Mouse (Mus musculus) thymus, adult 2 months (tissue): Measurements from ENCODE around the gene H2-T24. TPM values are rescaled to one million over a fixed set of nuclear protein-coding genes. Genes with fewer than 3 reads are reported as not detected.
"Not testable (repeated sequence)": the region's sequence is repeated elsewhere in the genome, so short reads cannot be mapped to it uniquely, and the experiment has no call there.

Source experiments
- DNase-seq: peaks from one replicate; pipeline ENCODE4 v3.0.0; 2021
- H3K27ac ChIP-seq: fragments of 200-500 bp; 2 replicates; pipeline ENCODE4 v1.5.1; 2012; ENCODE audit warnings: low read length, control low read depth; ENCODE audit not compliant: control insufficient read depth, insufficient read depth
- H3K27me3 ChIP-seq: fragments of 200-500 bp; 2 replicates; pipeline ENCODE4 v1.6.1; 2012; ENCODE audit warnings: mild to moderate bottlenecking, low read length, moderate library complexity, mixed read lengths; ENCODE audit not compliant: control insufficient read depth, insufficient read depth
- H3K36me3 ChIP-seq: fragments of 200-500 bp; 2 replicates; pipeline ENCODE4 v1.6.1; 2012; ENCODE audit warnings: mild to moderate bottlenecking, low read length, moderate library complexity; ENCODE audit not compliant: control insufficient read depth, insufficient read depth
- H3K4me1 ChIP-seq: fragments of 200-500 bp; replicated peaks from 2 replicates; pipeline ENCODE4 v1.6.1; 2012; ENCODE audit warnings: low read length; ENCODE audit not compliant: control insufficient read depth, insufficient read depth
- H3K4me3 ChIP-seq: fragments of 200-500 bp; 2 replicates; pipeline ENCODE4 v1.5.1; 2012; ENCODE audit warnings: mild to moderate bottlenecking, low read length, control low read depth, moderate library complexity; ENCODE audit not compliant: control insufficient read depth, insufficient read depth
- CTCF ChIP-seq: fragments of 200-500 bp; IDR thresholded peaks from 2 replicates; pipeline ENCODE4 v1.5.1; 2012; ENCODE audit warnings: mild to moderate bottlenecking, control low read depth, low read length, moderate library complexity, borderline replicate concordance; ENCODE audit not compliant: control insufficient read depth, poor library complexity, insufficient read depth; ENCODE audit errors: extremely low read depth
- POLR2A ChIP-seq: fragments of 200-500 bp; IDR thresholded peaks from 2 replicates; pipeline ENCODE4 v1.6.1; 2012; ENCODE audit warnings: mild to moderate bottlenecking, low read length, control low read depth, moderate library complexity; ENCODE audit not compliant: control insufficient read depth, poor library complexity, insufficient read depth; ENCODE audit errors: extremely low read depth
- WGBS: fragments of 180-500 bp; shearing (Covaris S2); methylation state at CpG from one replicate; pipeline ENCODE4 v1.1.7; 2018; 5-methylcytosine and 5-hydroxymethylcytosine counted together
- polyA plus RNA-seq: library from polyadenylated mRNA; depleted of rRNA; stranded (reverse); fragments of >200 nt; gene quantifications from 2 replicates; pipeline ENCODE4 v1.2.3, GENCODE M21; 2012

The H2-T24 gene
- polyA plus RNA-seq, 1 experiment, result 20.4 TPM

DNA sequence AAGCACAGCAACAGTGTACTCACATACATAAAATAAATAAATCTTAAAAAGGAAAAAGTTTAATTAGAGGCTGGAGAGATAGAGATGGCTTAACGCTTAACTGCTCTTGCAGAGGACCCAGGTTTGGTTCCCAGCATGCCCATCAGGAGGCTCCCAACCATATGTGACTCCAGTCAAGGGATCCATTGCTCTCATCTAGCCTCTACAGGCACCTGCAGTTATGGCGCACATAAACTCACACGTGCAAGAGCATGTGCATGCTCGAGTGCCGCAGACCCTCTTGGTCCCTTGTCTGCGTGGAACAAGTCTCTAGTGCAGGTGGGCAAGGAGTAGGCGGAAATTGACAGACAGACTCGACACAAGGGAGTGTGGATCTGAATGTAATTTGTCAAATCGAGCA is 1.7 kb upstream of the H2-T24 start:
- Histone ChIP-seq H3K4me1 (peaks cover 27% of the 10 kb centered on the region), H3K27ac (no peak overlapping the region)
- DNase-seq, result no peak

DNA sequence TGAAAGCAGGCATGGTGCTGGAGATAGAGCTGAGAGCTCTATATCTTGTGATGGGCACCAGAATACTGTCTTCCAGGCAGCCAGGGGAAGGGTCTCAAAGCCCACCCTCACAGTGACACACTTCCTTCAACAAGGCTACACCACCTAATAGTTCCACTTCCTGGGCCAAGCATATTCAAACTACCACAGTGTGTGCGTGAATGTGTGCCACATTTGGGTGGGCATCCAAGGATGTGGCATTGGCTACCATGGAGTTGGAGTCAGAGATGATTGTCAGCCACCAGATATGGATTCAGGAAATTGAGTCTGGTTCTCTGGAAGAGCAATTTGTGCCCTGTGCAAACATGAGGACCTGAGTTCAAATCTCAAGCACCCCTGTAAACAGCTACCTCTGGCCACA is 949 bp upstream of the H2-T24 start:
- peaks cover 8% of the 10 kb centered on the region for H3K36me3 ChIP-seq
- peak overlapping the region; percentile 98 for H3K27ac ChIP-seq
- H3K27me3 ChIP-seq, result no peaks in the 10 kb centered on the region
- H3K4me1 ChIP-seq, result peaks cover 30% of the 10 kb centered on the region
- no peak overlapping the region for H3K4me3 ChIP-seq
- no peak for TF ChIP-seq CTCF
- TF ChIP-seq POLR2A, result no peak
- DNase-seq, result peak; percentile 22
- 76% methylated on average over 1 of the region's 1 CpGs for WGBS

More for the DNA sequence above, 1.7 kb upstream of the H2-T24 start:
- 76% methylated on average over 9 of the region's 9 CpGs for WGBS
- TF ChIP-seq POLR2A, result no peak
- TF ChIP-seq CTCF, result no peak
- no peak overlapping the region for H3K4me3 ChIP-seq
- H3K27me3 ChIP-seq, result no peaks in the 10 kb centered on the region
- H3K36me3 ChIP-seq, result peaks cover under 1% of the 10 kb centered on the region; the same call in 1 of the 2 replicates

DNA sequence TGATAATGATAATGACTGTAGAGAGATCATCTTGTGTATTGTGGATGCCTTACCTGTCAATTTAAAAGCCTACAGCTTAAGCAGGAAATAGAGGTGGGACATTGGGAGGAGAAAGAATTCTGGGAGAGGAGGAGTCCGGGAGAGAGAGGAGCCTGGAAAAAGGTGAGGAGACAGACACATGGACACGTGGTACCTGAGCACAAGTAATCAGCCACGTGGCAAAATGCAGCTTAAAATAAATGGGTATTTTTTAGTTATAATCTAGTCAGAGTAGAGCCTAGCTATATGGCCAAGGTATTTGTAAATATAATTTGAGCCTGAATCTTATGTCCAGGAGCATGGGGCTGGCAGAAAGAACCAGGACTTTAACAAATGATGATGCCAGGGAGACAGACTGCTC is 841 bp downstream of the H2-T24 start:
- peak overlapping the region; percentile 98 for H3K27ac ChIP-seq

DNA sequence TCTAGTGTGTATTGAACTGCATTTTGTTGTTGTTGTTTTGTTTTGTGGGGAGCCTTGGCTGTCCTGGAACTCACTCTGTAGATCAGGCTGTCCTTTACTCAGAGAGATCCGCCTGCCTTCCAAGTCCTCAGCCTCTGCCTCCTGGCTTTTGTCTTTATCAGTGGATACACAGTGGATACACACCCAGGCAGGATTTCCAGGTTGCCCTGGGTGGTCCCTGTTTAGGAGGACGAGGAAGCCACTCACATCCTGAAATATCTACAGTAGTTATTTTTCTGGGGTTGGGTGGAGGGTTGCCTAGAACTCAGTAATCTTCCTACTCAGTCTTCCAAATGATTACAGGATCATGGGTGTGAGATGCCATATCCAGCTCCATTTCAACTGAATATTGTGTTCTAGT is 1.4 kb downstream of the H2-T24 start:
- Histone ChIP-seq H3K36me3 (peaks cover 26% of the 10 kb centered on the region), H3K27me3 (no peaks in the 10 kb centered on the region), H3K27ac (peak overlapping the region; percentile 24; the same call in 1 of the 2 replicates), H3K4me1 (peaks cover 29% of the 10 kb centered on the region), H3K4me3 (no peak overlapping the region)
- no peak for DNase-seq
- 73% methylated on average over 2 of the region's 2 CpGs for WGBS
- TF ChIP-seq POLR2A (no peak), CTCF (no peak)

More for the DNA sequence above, 841 bp downstream of the H2-T24 start:
- H3K4me3 ChIP-seq, result peak overlapping the region; percentile 17; the same call in 1 of the 2 replicates
- no peaks in the 10 kb centered on the region for H3K27me3 ChIP-seq
- peaks cover 30% of the 10 kb centered on the region for H3K4me1 ChIP-seq
- 39% methylated on average over 3 of the region's 3 CpGs for WGBS
- no peak for DNase-seq
- TF ChIP-seq POLR2A, result no peak
- TF ChIP-seq CTCF, result no peak
- H3K36me3 ChIP-seq, result peaks cover 20% of the 10 kb centered on the region

DNA sequence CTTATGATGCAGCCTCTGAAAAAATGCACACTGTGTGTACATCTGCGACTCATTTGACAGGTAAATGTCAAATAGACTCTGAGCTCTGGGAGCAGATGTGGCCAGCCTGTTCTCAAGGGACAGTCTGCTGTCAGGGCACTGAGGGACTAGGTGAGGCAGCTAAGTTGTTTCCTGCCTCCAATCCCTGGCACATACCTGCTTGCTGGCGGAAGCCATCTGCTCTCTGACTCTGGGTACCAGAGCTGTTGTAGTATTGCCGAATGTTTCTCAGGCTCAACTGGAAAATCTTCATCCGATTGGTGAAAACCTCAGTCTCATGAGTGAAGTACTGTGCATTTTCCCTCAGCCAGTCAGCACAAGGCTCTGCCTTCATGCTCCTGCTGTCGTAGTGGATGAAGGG is 3.3 kb downstream of the H2-T24 start:
- Histone ChIP-seq H3K36me3 (peaks cover 26% of the 10 kb centered on the region), H3K4me1 (peaks cover 16% of the 10 kb centered on the region), H3K27ac (no peak overlapping the region), H3K27me3 (no peaks in the 10 kb centered on the region), H3K4me3 (no peak overlapping the region)
- WGBS, result 97% methylated on average over 5 of the region's 5 CpGs
- TF ChIP-seq POLR2A, result no peak
- no peak for TF ChIP-seq CTCF
- no peak for DNase-seq

DNA sequence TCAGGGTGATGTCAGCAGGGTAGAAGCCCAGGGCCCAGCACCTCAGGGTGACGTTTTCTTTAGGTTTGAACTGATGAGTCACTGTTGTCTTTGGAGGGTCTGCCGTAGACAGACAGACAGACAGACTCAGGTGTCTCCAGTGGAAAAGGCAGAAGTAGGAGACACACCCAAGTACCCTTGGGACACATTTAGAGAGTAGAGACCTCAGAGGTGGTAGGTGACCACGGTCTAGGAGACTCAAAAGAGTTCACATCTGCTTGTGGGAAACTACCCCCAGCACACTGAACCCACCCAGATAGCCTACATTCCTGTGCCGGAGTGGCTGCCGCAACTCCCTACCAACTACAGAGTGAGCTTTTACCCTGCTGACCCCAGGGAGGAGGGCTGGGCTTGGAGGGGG is 5.4 kb downstream of the H2-T24 start:
- TF ChIP-seq POLR2A (no peak), CTCF (no peak)
- 89% methylated on average over 5 of the region's 5 CpGs for WGBS
- Histone ChIP-seq H3K4me1 (peaks cover 9% of the 10 kb centered on the region), H3K36me3 (peaks cover 26% of the 10 kb centered on the region), H3K27ac (no peak overlapping the region), H3K4me3 (no peak overlapping the region), H3K27me3 (no peaks in the 10 kb centered on the region)
- no peak for DNase-seq

DNA sequence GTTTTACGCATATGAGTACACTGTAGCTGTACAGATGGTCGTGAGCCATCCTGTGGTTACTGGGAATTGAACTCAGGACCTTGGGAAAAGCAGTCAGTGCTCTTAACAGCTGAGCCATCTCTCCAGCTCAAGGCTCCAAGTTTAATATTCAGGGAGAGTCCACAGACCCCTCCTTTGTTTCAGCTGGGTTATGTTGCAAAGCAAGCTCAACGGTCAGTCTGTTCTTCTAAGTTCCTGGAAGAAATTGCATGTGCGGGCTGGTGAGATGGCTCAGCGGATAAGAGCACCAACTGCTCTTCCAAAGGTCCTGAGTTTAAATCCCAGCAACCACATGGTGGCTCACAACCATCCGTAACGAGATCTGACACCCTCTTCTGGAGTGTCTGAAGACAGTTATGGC is 16.0 kb downstream of the H2-T24 start:
- not testable (repeated sequence) for H3K4me3 ChIP-seq, DNase-seq, H3K27ac ChIP-seq, H3K36me3 ChIP-seq, H3K27me3 ChIP-seq
- 92% methylated on average over 7 of the region's 7 CpGs for WGBS
- peaks cover 22% of the 10 kb centered on the region for H3K4me1 ChIP-seq
